Mouse (Mus musculus): ENCODE data around the gene Efl1. TPM values are rescaled to one million over a fixed set of nuclear protein-coding genes. Genes with fewer than 3 reads are reported as not detected.

Efl1 gene
- polyA plus RNA-seq, 1 experiment from 2014 or later, result 28.1 TPM

- no peak for ATAC-seq
- Histone ChIP-seq H3K4me3 (ENCODE audit: low read length) (no peak overlapping the region), H3K36me3 (ENCODE audit: control insufficient read depth, insufficient read depth, low read length) (no peaks in the 10 kb centered on the region), H3K4me2 (ENCODE audit: low read depth, low read length) (no peak overlapping the region), H3K9ac (ENCODE audit: low read depth, low read length) (no peak overlapping the region), H3K27me3 (replicated peaks; ENCODE audit: control insufficient read depth, insufficient read depth, low read length) (no peaks in the 10 kb centered on the region), H3K4me1 (ENCODE audit: control insufficient read depth, insufficient read depth, low read length) (no peaks in the 10 kb centered on the region), H3K27ac (ENCODE audit: low read length) (no peak overlapping the region), H3K9me3 (ENCODE audit: control insufficient read depth, low read length) (no peaks in the 10 kb centered on the region)
- WGBS, result 66% methylated on average over 5 of the region's 5 CpGs
Measured at GRCm38 (mm10) chr7:82676001-82676400, 27.6 kb downstream of the Efl1 start.

- no peak overlapping the region for H3K4me3 ChIP-seq (ENCODE audit: low read length)
- no peak overlapping the region for H3K9ac ChIP-seq (ENCODE audit: low read depth, low read length)
- no peak for ATAC-seq
- no peaks in the 10 kb centered on the region for H3K27me3 ChIP-seq (replicated peaks; ENCODE audit: control insufficient read depth, insufficient read depth, low read length)
- no peaks in the 10 kb centered on the region for H3K4me1 ChIP-seq (ENCODE audit: control insufficient read depth, insufficient read depth, low read length)
- no peak overlapping the region for H3K4me2 ChIP-seq (ENCODE audit: low read depth, low read length)
- H3K36me3 ChIP-seq (ENCODE audit: control insufficient read depth, insufficient read depth, low read length), result peaks cover 3% of the 10 kb centered on the region; the same call in 1 of the 2 replicates
- H3K9me3 ChIP-seq (ENCODE audit: control insufficient read depth, low read length), result no peaks in the 10 kb centered on the region
- 79% methylated on average over 6 of the region's 6 CpGs for WGBS
- no peak overlapping the region for H3K27ac ChIP-seq (ENCODE audit: low read length)
Measured at GRCm38 (mm10) chr7:82676834-82677233, 28.4 kb downstream of the Efl1 start.

GRCm38 (mm10) chr7:82679901-82680300 lies 31.5 kb downstream of the Efl1 start:
- WGBS, result 94% methylated on average over 5 of the region's 5 CpGs
- no peaks in the 10 kb centered on the region for H3K27me3 ChIP-seq (replicated peaks; ENCODE audit: control insufficient read depth, insufficient read depth, low read length)
- no peaks in the 10 kb centered on the region for H3K4me1 ChIP-seq (ENCODE audit: control insufficient read depth, insufficient read depth, low read length)
- peaks cover 6% of the 10 kb centered on the region for H3K36me3 ChIP-seq (ENCODE audit: control insufficient read depth, insufficient read depth, low read length)
- H3K27ac ChIP-seq (ENCODE audit: low read length), result no peak overlapping the region
- ATAC-seq, result no peak
- no peaks in the 10 kb centered on the region for H3K9me3 ChIP-seq (ENCODE audit: control insufficient read depth, low read length)
- no peak overlapping the region for H3K4me3 ChIP-seq (ENCODE audit: low read length)
- H3K9ac ChIP-seq (ENCODE audit: low read depth, low read length), result no peak overlapping the region
- no peak overlapping the region for H3K4me2 ChIP-seq (ENCODE audit: low read depth, low read length)

- Histone ChIP-seq H3K27ac (ENCODE audit: low read length) (no peak overlapping the region), H3K36me3 (ENCODE audit: control insufficient read depth, insufficient read depth, low read length) (peaks cover 7% of the 10 kb centered on the region; the same call in 1 of the 2 replicates), H3K9ac (ENCODE audit: low read depth, low read length) (no peak overlapping the region), H3K4me2 (ENCODE audit: low read depth, low read length) (no peak overlapping the region), H3K4me3 (ENCODE audit: low read length) (no peak overlapping the region), H3K4me1 (ENCODE audit: control insufficient read depth, insufficient read depth, low read length) (no peaks in the 10 kb centered on the region), H3K27me3 (replicated peaks; ENCODE audit: control insufficient read depth, insufficient read depth, low read length) (no peaks in the 10 kb centered on the region), H3K9me3 (ENCODE audit: control insufficient read depth, low read length) (no peaks in the 10 kb centered on the region)
- ATAC-seq, result peak; percentile 91
- 38% methylated on average over 3 of the region's 3 CpGs for WGBS
Measured at GRCm38 (mm10) chr7:82688736-82689135, 40.3 kb downstream of the Efl1 start.

GRCm38 (mm10) chr7:82691021-82691738 lies 42.8 kb downstream of the Efl1 start:
- H3K9me3 ChIP-seq (ENCODE audit: control insufficient read depth, low read length), result no peaks in the 10 kb centered on the region
- no peak overlapping the region for H3K4me2 ChIP-seq (ENCODE audit: low read depth, low read length)
- ATAC-seq, result no peak
- H3K4me3 ChIP-seq (ENCODE audit: low read length), result no peak overlapping the region
- 77% methylated on average over 6 of the region's 6 CpGs for WGBS
- H3K27ac ChIP-seq (ENCODE audit: low read length), result no peak overlapping the region
- 0 out of 2 replicates have a peak, but pooled peaks cover 9% of the 10 kb centered on the region for H3K36me3 ChIP-seq (ENCODE audit: control insufficient read depth, insufficient read depth, low read length)
- no peak overlapping the region for H3K9ac ChIP-seq (ENCODE audit: low read depth, low read length)
- no peaks in the 10 kb centered on the region for H3K4me1 ChIP-seq (ENCODE audit: control insufficient read depth, insufficient read depth, low read length)
- H3K27me3 ChIP-seq (replicated peaks; ENCODE audit: control insufficient read depth, insufficient read depth, low read length), result no peaks in the 10 kb centered on the region

- Histone ChIP-seq H3K27me3 (replicated peaks; ENCODE audit: control insufficient read depth, insufficient read depth, low read length) (no peaks in the 10 kb centered on the region), H3K36me3 (ENCODE audit: control insufficient read depth, insufficient read depth, low read length) (0 out of 2 replicates have a peak, but pooled peaks cover 9% of the 10 kb centered on the region), H3K9me3 (ENCODE audit: control insufficient read depth, low read length) (no peaks in the 10 kb centered on the region), H3K27ac (ENCODE audit: low read length) (no peak overlapping the region), H3K9ac (ENCODE audit: low read depth, low read length) (no peak overlapping the region), H3K4me2 (ENCODE audit: low read depth, low read length) (no peak overlapping the region), H3K4me3 (ENCODE audit: low read length) (no peak overlapping the region), H3K4me1 (ENCODE audit: control insufficient read depth, insufficient read depth, low read length) (no peaks in the 10 kb centered on the region)
- ATAC-seq, result no peak
- WGBS, result 77% methylated on average over 8 of the region's 8 CpGs
Measured at GRCm38 (mm10) chr7:82697668-82698067, 49.3 kb downstream of the Efl1 start.

GRCm38 (mm10) chr7:82698968-82699367 lies 50.6 kb downstream of the Efl1 start:
- H3K27me3 ChIP-seq (replicated peaks; ENCODE audit: control insufficient read depth, insufficient read depth, low read length), result no peaks in the 10 kb centered on the region
- 0 out of 2 replicates have a peak, but pooled peaks cover 2% of the 10 kb centered on the region for H3K36me3 ChIP-seq (ENCODE audit: control insufficient read depth, insufficient read depth, low read length)
- H3K4me3 ChIP-seq (ENCODE audit: low read length), result no peak overlapping the region
- ATAC-seq, result no peak
- no peak overlapping the region for H3K9ac ChIP-seq (ENCODE audit: low read depth, low read length)
- no peak overlapping the region for H3K4me2 ChIP-seq (ENCODE audit: low read depth, low read length)
- WGBS, result 95% methylated on average over 3 of the region's 3 CpGs
- no peak overlapping the region for H3K27ac ChIP-seq (ENCODE audit: low read length)
- no peaks in the 10 kb centered on the region for H3K9me3 ChIP-seq (ENCODE audit: control insufficient read depth, low read length)
- no peaks in the 10 kb centered on the region for H3K4me1 ChIP-seq (ENCODE audit: control insufficient read depth, insufficient read depth, low read length)

- Histone ChIP-seq H3K9me3 (ENCODE audit: control insufficient read depth, low read length) (no peaks in the 10 kb centered on the region), H3K36me3 (ENCODE audit: control insufficient read depth, insufficient read depth, low read length) (no peaks in the 10 kb centered on the region), H3K27ac (ENCODE audit: low read length) (no peak overlapping the region), H3K4me2 (ENCODE audit: low read depth, low read length) (no peak overlapping the region), H3K4me1 (ENCODE audit: control insufficient read depth, insufficient read depth, low read length) (no peaks in the 10 kb centered on the region), H3K9ac (ENCODE audit: low read depth, low read length) (no peak overlapping the region), H3K4me3 (ENCODE audit: low read length) (no peak overlapping the region), H3K27me3 (replicated peaks; ENCODE audit: control insufficient read depth, insufficient read depth, low read length) (no peaks in the 10 kb centered on the region)
- WGBS, result 81% methylated on average over 5 of the region's 5 CpGs
- no peak for ATAC-seq
Measured at GRCm38 (mm10) chr7:82702384-82703343, 54.2 kb downstream of the Efl1 start.

- no peak overlapping the region for H3K4me3 ChIP-seq (ENCODE audit: low read length)
- H3K36me3 ChIP-seq (ENCODE audit: control insufficient read depth, insufficient read depth, low read length), result no peaks in the 10 kb centered on the region
- H3K27ac ChIP-seq (ENCODE audit: low read length), result no peak overlapping the region
- H3K9me3 ChIP-seq (ENCODE audit: control insufficient read depth, low read length), result no peaks in the 10 kb centered on the region
- ATAC-seq, result no peak
- 95% methylated on average over 4 of the region's 4 CpGs for WGBS
- H3K4me2 ChIP-seq (ENCODE audit: low read depth, low read length), result no peak overlapping the region
- no peaks in the 10 kb centered on the region for H3K4me1 ChIP-seq (ENCODE audit: control insufficient read depth, insufficient read depth, low read length)
- H3K9ac ChIP-seq (ENCODE audit: low read depth, low read length), result no peak overlapping the region
- H3K27me3 ChIP-seq (replicated peaks; ENCODE audit: control insufficient read depth, insufficient read depth, low read length), result no peaks in the 10 kb centered on the region
Measured at GRCm38 (mm10) chr7:82709172-82709571, 60.8 kb downstream of the Efl1 start.

Measured in intestine, embryonic 16.5 days (tissue).